Comparison of ENCODE assay signal across 8 mouse cellular contexts in the genomic region with DNA sequence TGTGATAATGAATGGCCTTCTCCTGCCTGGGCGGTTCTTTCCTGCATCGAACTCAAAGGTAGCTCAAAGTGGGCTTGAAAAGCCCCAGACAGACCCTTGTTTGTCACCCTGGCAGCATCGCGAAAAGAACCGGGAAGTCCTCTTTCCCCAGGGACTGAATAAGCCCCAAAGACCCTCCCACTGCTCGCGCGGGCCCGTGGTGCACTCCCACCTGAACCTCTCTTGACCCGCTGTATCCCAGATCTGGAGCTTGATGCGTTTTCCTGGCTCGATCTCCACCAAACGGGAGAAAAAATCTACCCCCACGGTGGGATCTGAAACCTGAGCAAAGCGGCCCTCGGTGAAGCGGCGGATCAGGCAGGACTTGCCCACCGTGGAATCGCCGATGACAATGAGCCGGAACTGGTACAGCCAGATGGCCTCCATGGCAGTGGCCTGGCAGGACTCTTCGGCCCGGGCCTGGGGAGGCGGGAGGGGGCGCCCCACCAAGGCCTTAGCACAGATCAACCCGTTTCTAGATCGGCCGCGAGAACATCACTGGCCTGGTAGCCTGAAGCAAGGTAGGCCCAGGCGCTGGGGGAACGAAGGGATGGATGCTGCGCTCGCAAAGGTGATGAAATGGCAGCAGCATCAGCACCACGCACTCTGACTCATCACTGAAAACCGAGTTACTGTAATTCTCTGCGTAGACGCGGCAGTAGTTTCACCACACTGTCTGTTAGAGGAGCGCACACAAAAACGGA. TPM values are rescaled to one million over a fixed set of nuclear protein-coding genes. Genes with fewer than 3 reads are reported as not detected.
DNase-seq lines count a peak whose midpoint lies in the region; ATAC-seq and TF ChIP-seq lines count a peak whose summit lies in the region.

A gene (minus strand): TSS at position 650 of the 743 bp plus-strand sequence.

- H3K9ac ChIP-seq in limb, embryonic 14.5 days (ENCODE audit: low read depth, low read length, severe bottlenecking): peak within 1 kb of the TSS; percentile 68

- DNase-seq in thymus, postnatal 4 days: peak; percentile 5
- no peak for DNase-seq in thymus, postnatal 0 days (ENCODE audit: low spot score)
- peak; percentile 70 to 75 for DNase-seq in cerebellum, postnatal 14 days
- peak; percentile 36 to 56 for DNase-seq in frontal cortex, postnatal 14 days (ENCODE audit: low spot score in 2 of 2)
- peak; percentile 2 for DNase-seq in kidney, adult 9 months
- DNase-seq in limb, embryonic 14.5 days (ENCODE audit: low spot score): peak; percentile 38
- peak; percentile 61 for DNase-seq in neural tube, embryonic 10.5 days (ENCODE audit: extremely low spot score, low spot score)

- H3K4me3 ChIP-seq in limb, embryonic 14.5 days (replicated peaks; ENCODE audit: low read length): peak within 1 kb of the TSS; percentile 50

- H3K36me3 ChIP-seq in limb, embryonic 14.5 days (ENCODE audit: control insufficient read depth, insufficient read depth, low read length): no peaks in the 10 kb centered on the region

- 20% methylated on average over 37 of the region's 41 CpGs for WGBS in limb, embryonic 14.5 days

- ATAC-seq in limb, embryonic 14.5 days (ENCODE audit: low FRiP score, low read depth): peak; percentile 71
- no peak for ATAC-seq in megakaryocyte-erythroid progenitor cell, adult 5-6 weeks (replicated peaks; ENCODE audit: low FRiP score, low TSS enrichment, poor library complexity, severe bottlenecking)

- no peaks in the 10 kb centered on the region for H3K4me1 ChIP-seq in limb, embryonic 14.5 days (ENCODE audit: control insufficient read depth, insufficient read depth, low read length)

- H3K27ac ChIP-seq in limb, embryonic 14.5 days (replicated peaks; ENCODE audit: low read depth, low read length): no peak within 1 kb of the TSS

- no peak for TF ChIP-seq POLR2A in limb, embryonic 14.5 days (IDR thresholded peaks at IDR 0.05; ENCODE audit: borderline replicate concordance, extremely low read depth, insufficient read depth, insufficient read length)

- H3K4me2 ChIP-seq in limb, embryonic 14.5 days (replicated peaks; ENCODE audit: low read depth, low read length, severe bottlenecking): peak within 1 kb of the TSS; percentile 46

- H3K27me3 ChIP-seq in limb, embryonic 14.5 days (ENCODE audit: control insufficient read depth, insufficient read depth, low read length): no peaks in the 10 kb centered on the region

- H3K9me3 ChIP-seq in limb, embryonic 14.5 days (ENCODE audit: control insufficient read depth, low read length): no peaks in the 10 kb centered on the region

RNA-seq across cellular contexts. Expression of the gene that starts here (rescaled TPM):
- polyA plus RNA-seq in thymus, postnatal 0 days (2015; fragmentation: Nextera tagmentation; extraction: Ambion mirVana): 0.16 and 0.42 TPM in 2 replicates
- polyA plus RNA-seq in limb, embryonic 14.5 days (2012; rRNA removed): 1.6 and 1.8 TPM in 2 replicates
- 1.5 and 1.8 TPM in 2 replicates for polyA plus RNA-seq in limb, embryonic 14.5 days (2014; fragmentation: Nextera tagmentation; extraction: Ambion mirVana)
- total RNA-seq in megakaryocyte-erythroid progenitor cell, adult 5-6 weeks (2014; fragmentation: Nextera tagmentation): not detected in 2 replicates
- not detected in 2 replicates for total RNA-seq in megakaryocyte-erythroid progenitor cell, adult 5-6 weeks (2017)
